Mouse (Mus musculus) hindbrain, embryonic 13.5 days (tissue): ENCODE measurements around the gene Zar1l. TPM values are rescaled to one million over a fixed set of nuclear protein-coding genes. Genes with fewer than 3 reads are reported as not detected.

Experiments used
- ATAC-seq: fragments of 200-750 bp; cut with Nextera tagmentation; 2 replicates; pipeline ENCODE4 v1.8.0; 2017; ENCODE audit warnings: moderate TSS enrichment; ENCODE audit not compliant: low FRiP score
- H3K27ac ChIP-seq: fragments of 300-500 bp; sonication (generic); 2 replicates; pipeline ENCODE4 v1.5.1; 2015; ENCODE audit warnings: inconsistent platforms, mild to moderate bottlenecking, moderate library complexity
- H3K27me3 ChIP-seq: fragments of 300-500 bp; sonication (generic); 2 replicates; pipeline ENCODE4 v1.6.1; 2015; ENCODE audit warnings: mild to moderate bottlenecking, inconsistent platforms
- H3K36me3 ChIP-seq: fragments of 300-500 bp; sonication (generic); 2 replicates; pipeline ENCODE4 v1.6.1; 2015; ENCODE audit warnings: mild to moderate bottlenecking, inconsistent platforms
- H3K4me1 ChIP-seq: fragments of 300-500 bp; sonication (generic); replicated peaks from 2 replicates; pipeline ENCODE4 v1.6.1; 2015; ENCODE audit warnings: inconsistent platforms
- H3K4me2 ChIP-seq: fragments of 300-500 bp; sonication (generic); 2 replicates; pipeline ENCODE4 v1.6.1; 2015; ENCODE audit warnings: inconsistent platforms, mild to moderate bottlenecking, moderate library complexity
- H3K4me3 ChIP-seq: fragments of 300-500 bp; sonication (generic); 2 replicates; pipeline ENCODE4 v1.5.1; 2015; ENCODE audit warnings: mild to moderate bottlenecking, inconsistent platforms
- H3K9ac ChIP-seq: fragments of 300-500 bp; sonication (generic); 2 replicates; pipeline ENCODE4 v1.6.1; 2015; ENCODE audit warnings: mild to moderate bottlenecking, inconsistent platforms
- H3K9me3 ChIP-seq: fragments of 300-500 bp; sonication (generic); 2 replicates; pipeline ENCODE4 v1.6.1; 2016; ENCODE audit warnings: inconsistent platforms
- WGBS: fragments of 180-500 bp; shearing (Covaris S2); methylation state at CpG from one replicate; pipeline ENCODE4 v1.1.7; 2015; 5-methylcytosine and 5-hydroxymethylcytosine counted together
- polyA plus RNA-seq: library from polyadenylated mRNA; unstranded; fragments of >200 nt; fragmentation: Nextera tagmentation; extraction: Ambion mirVana; gene quantifications from 2 replicates; pipeline ENCODE4 v1.2.1, GENCODE M21; 2015

Zar1l gene
- polyA plus RNA-seq, 1 experiment from 2014 or later, result not detected

DNA sequence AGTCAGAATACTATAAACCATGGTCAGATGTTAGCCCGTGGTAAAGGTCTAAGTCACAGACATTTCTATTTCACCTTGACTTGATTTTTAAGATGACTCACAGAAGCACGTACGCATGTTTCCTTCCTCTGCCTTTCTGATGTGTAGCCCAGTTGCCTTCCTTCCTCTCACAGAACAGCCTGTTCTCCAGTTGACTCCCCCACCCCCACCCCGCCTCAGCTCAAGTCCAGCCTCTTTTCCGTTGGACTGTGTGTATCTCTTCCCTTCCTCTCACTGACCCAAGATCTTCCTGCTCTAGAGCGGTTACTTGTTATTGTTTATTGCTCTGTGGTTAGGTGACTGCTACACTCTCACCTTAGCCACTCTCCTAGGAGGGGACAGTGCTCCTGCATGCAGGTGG, 49.5 kb downstream of the Zar1l start:
- Histone ChIP-seq H3K36me3 (peaks cover 72% of the 10 kb centered on the region), H3K9ac (no peak overlapping the region), H3K4me1 (no peaks in the 10 kb centered on the region), H3K27me3 (no peaks in the 10 kb centered on the region), H3K27ac (no peak overlapping the region), H3K9me3 (no peaks in the 10 kb centered on the region), H3K4me3 (no peak overlapping the region), H3K4me2 (no peak overlapping the region)
- WGBS, result 72% methylated on average over 6 of the region's 6 CpGs
- ATAC-seq, result no peak

GRCm38 (mm10) chr5:150466132-150466531, 51.8 kb downstream of the Zar1l start:
- 87% methylated on average over 12 of the region's 12 CpGs for WGBS
- Histone ChIP-seq H3K9me3 (no peaks in the 10 kb centered on the region), H3K36me3 (peaks cover 58% of the 10 kb centered on the region), H3K27ac (no peak overlapping the region), H3K27me3 (no peaks in the 10 kb centered on the region), H3K4me3 (no peak overlapping the region), H3K9ac (no peak overlapping the region), H3K4me2 (no peak overlapping the region), H3K4me1 (no peaks in the 10 kb centered on the region)
- ATAC-seq, result no peak

- peaks cover 57% of the 10 kb centered on the region for H3K36me3 ChIP-seq
- no peaks in the 10 kb centered on the region for H3K9me3 ChIP-seq
- no peaks in the 10 kb centered on the region for H3K4me1 ChIP-seq
- 87% methylated on average over 6 of the region's 6 CpGs for WGBS
- H3K4me3 ChIP-seq, result no peak overlapping the region
- no peaks in the 10 kb centered on the region for H3K27me3 ChIP-seq
- H3K27ac ChIP-seq, result no peak overlapping the region
- no peak overlapping the region for H3K9ac ChIP-seq
- H3K4me2 ChIP-seq, result no peak overlapping the region
- no peak for ATAC-seq
Observed at GRCm38 (mm10) chr5:150465218-150465617, 52.7 kb downstream of the Zar1l start.

- no peaks in the 10 kb centered on the region for H3K4me1 ChIP-seq
- no peak overlapping the region for H3K27ac ChIP-seq
- no peaks in the 10 kb centered on the region for H3K27me3 ChIP-seq
- no peak overlapping the region for H3K9ac ChIP-seq
- ATAC-seq, result no peak
- WGBS, result 83% methylated on average over 3 of the region's 3 CpGs
- H3K4me3 ChIP-seq, result no peak overlapping the region
- no peaks in the 10 kb centered on the region for H3K9me3 ChIP-seq
- no peak overlapping the region for H3K4me2 ChIP-seq
- H3K36me3 ChIP-seq, result peaks cover 57% of the 10 kb centered on the region
Observed at GRCm38 (mm10) chr5:150464721-150465120, 53.2 kb downstream of the Zar1l start.

DNA sequence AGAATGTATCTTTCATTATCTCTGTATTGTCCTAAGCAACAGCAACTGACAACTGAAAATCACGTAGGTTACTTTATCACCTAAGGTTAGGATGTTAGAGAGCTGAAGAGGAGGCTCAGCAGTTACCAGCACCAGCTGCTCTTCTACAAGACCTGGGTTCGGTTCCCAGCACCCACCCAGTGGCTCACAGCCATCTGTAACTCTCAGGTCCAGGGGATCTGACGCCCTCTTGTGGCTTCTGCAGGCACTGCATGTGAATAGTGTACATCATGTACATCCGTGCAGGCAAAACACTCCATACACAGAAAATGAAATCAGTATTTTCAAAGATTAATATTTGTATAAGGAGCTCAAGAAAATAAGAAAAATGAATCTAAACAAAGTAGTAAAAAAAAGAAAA, 58.2 kb downstream of the Zar1l start:
- H3K4me1 ChIP-seq, result peaks cover 15% of the 10 kb centered on the region; the same call in 1 of the 2 replicates
- 81% methylated on average over 4 of the region's 4 CpGs for WGBS
- H3K9me3 ChIP-seq, result no peaks in the 10 kb centered on the region
- H3K27ac ChIP-seq, result no peak overlapping the region
- H3K4me2 ChIP-seq, result no peak overlapping the region
- no peak overlapping the region for H3K4me3 ChIP-seq
- peaks cover 72% of the 10 kb centered on the region for H3K36me3 ChIP-seq
- H3K9ac ChIP-seq, result no peak overlapping the region
- no peak for ATAC-seq
- H3K27me3 ChIP-seq, result no peaks in the 10 kb centered on the region

DNA sequence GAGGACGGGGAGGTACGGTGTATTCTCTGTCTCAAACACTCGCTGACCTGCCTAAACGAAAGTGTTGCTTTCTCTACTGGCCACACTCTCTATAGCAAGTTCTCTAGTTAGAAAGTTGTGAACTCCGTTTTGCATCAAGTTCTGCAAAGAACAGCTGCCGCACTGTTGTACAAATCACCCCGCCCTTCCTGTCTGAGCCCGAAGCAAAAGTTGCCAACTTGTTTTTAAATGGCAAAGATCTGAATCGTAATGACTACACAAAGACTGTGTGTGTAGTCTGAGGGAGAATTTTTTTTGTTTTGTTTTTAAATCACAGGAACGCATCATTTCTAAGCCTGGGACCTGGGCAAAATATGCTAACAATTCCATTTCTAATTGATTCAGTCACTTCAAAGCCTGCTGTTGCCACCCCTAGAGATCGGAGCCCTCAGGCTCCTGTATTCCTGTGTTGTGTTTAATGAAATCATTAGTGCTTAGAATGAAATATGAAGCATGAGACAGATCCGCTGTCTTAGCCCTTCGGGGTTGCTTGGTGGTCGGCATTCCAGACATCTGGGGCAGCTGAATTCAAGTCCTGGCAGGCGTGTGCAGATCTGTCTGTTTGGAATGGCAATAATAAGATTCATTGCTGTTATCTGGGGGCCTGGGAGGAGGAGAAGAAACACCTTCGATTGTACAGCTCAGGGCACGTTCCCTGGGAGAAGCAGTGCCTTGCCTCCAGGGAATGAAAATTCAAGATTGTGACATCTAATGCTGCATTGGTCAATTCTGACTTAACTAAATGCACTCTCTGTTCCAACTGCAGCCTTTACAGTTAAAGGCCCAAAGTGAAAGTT, 59.8 kb downstream of the Zar1l start:
- H3K4me3 ChIP-seq, result no peak overlapping the region
- 54% methylated on average over 17 of the region's 17 CpGs for WGBS
- H3K4me1 ChIP-seq, result peaks cover 15% of the 10 kb centered on the region; the same call in 1 of the 2 replicates
- H3K4me2 ChIP-seq, result no peak overlapping the region
- no peak overlapping the region for H3K27ac ChIP-seq
- no peaks in the 10 kb centered on the region for H3K9me3 ChIP-seq
- ATAC-seq, result no peak
- no peak overlapping the region for H3K9ac ChIP-seq
- H3K27me3 ChIP-seq, result no peaks in the 10 kb centered on the region
- H3K36me3 ChIP-seq, result peaks cover 79% of the 10 kb centered on the region

DNA sequence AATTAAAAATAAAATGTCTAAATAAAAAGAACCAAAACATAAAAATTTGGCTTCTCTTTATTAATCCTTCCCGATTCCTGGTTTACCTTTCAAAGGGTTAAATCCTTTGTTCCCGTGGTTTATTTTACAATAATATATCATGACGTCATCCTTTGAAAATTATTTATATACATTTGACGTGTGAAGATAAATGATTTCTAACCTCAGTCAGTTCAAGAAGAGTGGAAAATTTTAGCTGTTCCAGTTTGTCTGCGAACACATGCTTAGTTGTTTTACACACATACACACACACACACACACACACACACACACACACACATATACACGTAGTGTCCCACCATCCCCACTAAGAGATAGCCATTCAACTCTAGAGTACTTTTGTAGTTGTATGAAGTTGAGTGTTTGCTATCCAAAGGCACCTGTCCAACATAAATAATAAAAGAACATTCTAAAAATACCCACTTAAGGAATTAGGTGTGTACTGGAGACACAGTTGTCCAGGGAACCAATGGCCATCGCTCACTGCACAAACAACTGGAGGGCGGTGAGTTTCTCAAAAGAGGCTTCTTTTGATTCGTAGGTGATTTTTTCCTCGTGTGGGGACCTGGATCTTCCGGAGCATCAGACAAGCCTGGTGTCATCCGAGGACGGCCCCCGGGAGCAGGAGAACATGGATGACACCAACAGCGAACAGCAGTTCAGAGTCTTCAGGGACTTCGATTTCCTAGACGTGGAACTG, 60.6 kb downstream of the Zar1l start:
- Histone ChIP-seq H3K36me3 (peaks cover 84% of the 10 kb centered on the region), H3K9ac (no peak overlapping the region)

More for the DNA sequence above, 60.6 kb downstream of the Zar1l start:
- H3K4me3 ChIP-seq, result no peak overlapping the region
- H3K4me2 ChIP-seq, result no peak overlapping the region
- ATAC-seq, result no peak
- no peaks in the 10 kb centered on the region; the same call in 1 of the 2 replicates for H3K9me3 ChIP-seq
- no peak overlapping the region for H3K27ac ChIP-seq
- H3K4me1 ChIP-seq, result peaks cover 15% of the 10 kb centered on the region; the same call in 1 of the 2 replicates
- H3K27me3 ChIP-seq, result no peaks in the 10 kb centered on the region
- 85% methylated on average over 17 of the region's 17 CpGs for WGBS

Other genes with a start within 250 kb of the Zar1l start
- 13.6 and 15.6 TPM in 2 replicates for gene Brca2, start 4.5 kb upstream of the Zar1l start, polyA plus RNA-seq
- gene N4bp2l1, start 79.0 kb upstream of the Zar1l start, polyA plus RNA-seq, result 7.7 and 8.6 TPM in 2 replicates
- 35.2 and 36.7 TPM in 2 replicates for gene N4bp2l2, start 148.0 kb upstream of the Zar1l start, polyA plus RNA-seq
- 33.3 and 35.0 TPM in 2 replicates for gene Pds5b, start 155.6 kb upstream of the Zar1l start, polyA plus RNA-seq